ENCODE assay signal across 9 mouse cellular contexts in the genomic region with DNA sequence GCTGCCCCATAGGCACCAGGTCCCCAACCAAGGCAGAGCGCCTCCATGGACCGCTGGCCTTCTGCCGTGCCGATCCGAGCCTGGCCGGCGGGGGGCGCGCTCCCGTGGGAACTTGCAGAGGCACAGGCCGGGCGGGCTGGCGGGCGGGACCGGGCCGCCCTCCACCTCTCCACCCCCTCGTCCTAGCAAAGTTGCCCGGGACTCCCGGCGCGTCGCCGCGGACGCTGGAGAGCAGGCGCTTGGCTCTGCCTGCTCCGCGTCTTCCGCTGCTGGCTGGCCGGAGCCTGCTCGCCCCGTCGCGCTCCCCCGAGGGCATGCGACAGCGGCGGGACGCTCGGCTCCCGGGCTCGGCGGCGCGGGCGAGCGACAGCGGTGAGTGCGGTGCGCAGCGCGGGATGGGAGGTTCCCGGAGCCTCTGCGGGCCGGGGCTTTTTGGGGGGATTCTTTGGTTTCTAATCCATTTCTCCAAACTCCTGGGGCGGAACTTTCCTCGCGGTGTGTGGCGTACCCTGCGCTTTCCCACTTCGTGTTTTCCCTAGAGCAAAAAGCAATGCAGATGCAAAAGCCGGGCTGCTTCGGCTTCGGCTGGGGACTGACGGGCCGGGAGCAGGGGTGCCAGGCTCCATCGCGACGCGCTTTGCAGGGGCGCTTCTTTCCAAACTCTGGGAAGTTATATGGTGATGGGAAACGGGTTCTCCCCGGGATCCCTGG. TPM values are rescaled to one million over a fixed set of nuclear protein-coding genes. Genes with fewer than 3 reads are reported as not detected.
DNase-seq lines count a peak whose midpoint lies in the region; ATAC-seq and TF ChIP-seq lines count a peak whose summit lies in the region.
"Had no signal": no experiment of that assay in that cellular context is flagged by ENCODE, and none has a peak within 500 bp of the region (broad histone marks: within the 10 kb centered on the region; RNA-seq: fewer than 3 reads in every experiment).

A gene (plus strand): TSS at position 188 of the 711 bp plus-strand sequence.

- 0 out of 2 replicates have a peak, but pooled peaks have one; percentile 4 for TF ChIP-seq CTCF in embryonic fibroblast, embryonic 13.5 days (IDR thresholded peaks at IDR 0.05; ENCODE audit: borderline replicate concordance, insufficient read depth, low read length)
- TF ChIP-seq CTCF in olfactory bulb, adult 2 months (IDR thresholded peaks at IDR 0.05; ENCODE audit: insufficient read depth, low read depth, low read length), result no peak

- ATAC-seq in heart, embryonic 14.5 days (ENCODE audit: insufficient number of reproducible peaks, insufficient read depth, low FRiP score, low read depth), result peak; percentile 89
- ATAC-seq in kidney, embryonic 16.5 days (ENCODE audit: low FRiP score, low TSS enrichment), result peak; percentile 93

- no peaks in the 10 kb centered on the region for H3K9me3 ChIP-seq in heart, embryonic 14.5 days (ENCODE audit: control insufficient read depth, low read length)
- H3K9me3 ChIP-seq in kidney, embryonic 16.5 days (ENCODE audit: low read length), result no peaks in the 10 kb centered on the region

- peak; percentile 92 for DNase-seq in heart, adult 11 months
- DNase-seq in heart, adult 8-10 months (ENCODE audit: low spot score), result no peak
- DNase-seq in lung, adult 18-20 months, result peak; percentile 83 to 90
- DNase-seq in thymus, postnatal 10 days (ENCODE audit: low spot score in 2 of 2), result peak; percentile 4 to 20

- under 1% methylated on average over 73 of the region's 73 CpGs for WGBS in heart, embryonic 14.5 days
- WGBS in kidney, embryonic 16.5 days, result under 1% methylated on average over 73 of the region's 73 CpGs
- WGBS in olfactory bulb, adult 2 months, result 1% methylated on average over 73 of the region's 73 CpGs

- no peaks in the 10 kb centered on the region for H3K27me3 ChIP-seq in heart, embryonic 14.5 days (ENCODE audit: control insufficient read depth, insufficient read depth, low read length)
- peaks cover 35% of the 10 kb centered on the region for H3K27me3 ChIP-seq in kidney, embryonic 16.5 days (ENCODE audit: insufficient read depth, low read length)
- H3K27me3 ChIP-seq: CH12.LX had no signal

- peak within 1 kb of the TSS; percentile 88 for H3K9ac ChIP-seq in heart, embryonic 14.5 days (ENCODE audit: low read length)
- H3K9ac ChIP-seq in kidney, embryonic 16.5 days (replicated peaks; ENCODE audit: low read length), result peak within 1 kb of the TSS; percentile 55; the same call in 1 of the 2 replicates

- H3K27ac ChIP-seq in embryonic fibroblast, embryonic 13.5 days (ENCODE audit: insufficient read depth, low read length), result no peak within 1 kb of the TSS
- H3K27ac ChIP-seq in heart, embryonic 14.5 days (replicated peaks in 1 of 2; ENCODE audit: control insufficient read depth in 1 of 2, insufficient read depth in 1 of 2, low read depth in 2 of 2, low read length in 2 of 2), result peak within 1 kb of the TSS; percentile 75 to 84
- H3K27ac ChIP-seq in kidney, embryonic 16.5 days (ENCODE audit: low read length), result no peak within 1 kb of the TSS
- no peak within 1 kb of the TSS for H3K27ac ChIP-seq in olfactory bulb, adult 2 months (ENCODE audit: insufficient read depth, low read depth, low read length)

- peak within 1 kb of the TSS; percentile 31 for H3K4me3 ChIP-seq in embryonic fibroblast, embryonic 13.5 days (ENCODE audit: insufficient read depth, low read length)
- H3K4me3 ChIP-seq in heart, embryonic 14.5 days (ENCODE audit: control insufficient read depth in 1 of 2, insufficient read depth in 1 of 2, low read depth in 1 of 2, low read length in 2 of 2), result peak within 1 kb of the TSS; percentile 71 to 95
- peak within 1 kb of the TSS; percentile 56 for H3K4me3 ChIP-seq in kidney, embryonic 16.5 days (ENCODE audit: low read length)
- H3K4me3 ChIP-seq in olfactory bulb, adult 2 months (ENCODE audit: insufficient read depth, low read depth, low read length), result peak within 1 kb of the TSS; percentile 30

- TF ChIP-seq POLR2A in embryonic fibroblast, embryonic 13.5 days (IDR thresholded peaks at IDR 0.05; ENCODE audit: low read depth, low read length), result no peak
- TF ChIP-seq POLR2A in olfactory bulb, adult 2 months (IDR thresholded peaks at IDR 0.05; ENCODE audit: insufficient read depth, low read depth, low read length), result no peak

- H3K36me3 ChIP-seq in heart, embryonic 14.5 days (ENCODE audit: control insufficient read depth, insufficient read depth, low read length), result peaks cover 3% of the 10 kb centered on the region; the same call in 1 of the 2 replicates
- H3K36me3 ChIP-seq in kidney, embryonic 16.5 days (ENCODE audit: insufficient read depth, low read length), result no peaks in the 10 kb centered on the region

- H3K4me2 ChIP-seq in heart, embryonic 14.5 days (ENCODE audit: low read length), result peak within 1 kb of the TSS; percentile 64
- peak within 1 kb of the TSS; percentile 85 for H3K4me2 ChIP-seq in kidney, embryonic 16.5 days (replicated peaks; ENCODE audit: low read depth, low read length)

- no peaks in the 10 kb centered on the region for H3K4me1 ChIP-seq in embryonic fibroblast, embryonic 13.5 days (ENCODE audit: control insufficient read depth, insufficient read depth, low read length)
- peaks cover 15 to 23% of the 10 kb centered on the region in 2 experiments for H3K4me1 ChIP-seq in heart, embryonic 14.5 days (ENCODE audit: control insufficient read depth in 2 of 2, insufficient read depth in 2 of 2, low read length in 2 of 2)
- H3K4me1 ChIP-seq in kidney, embryonic 16.5 days (ENCODE audit: insufficient read depth, low read length), result peaks cover 5% of the 10 kb centered on the region; the same call in 1 of the 2 replicates
- H3K4me1 ChIP-seq in olfactory bulb, adult 2 months (ENCODE audit: control insufficient read depth, insufficient read depth, low read length), result peaks cover 9% of the 10 kb centered on the region

RNA-seq across cellular contexts. Expression of the gene that starts here (rescaled TPM):
- total RNA-seq in heart, adult 8-10 months (2022), result under 1 TPM in 1 of 4 experiments, not detected in 3; 0.24 TPM
- not detected in 2 replicates for polyA plus RNA-seq in embryonic fibroblast, embryonic 13.5 days (2011; ENCODE audit: insufficient read length, low read depth, missing spikeins)
- 46.3 and 51.9 TPM in 2 replicates for polyA plus RNA-seq in heart, embryonic 14.5 days (2014; fragmentation: Nextera tagmentation; extraction: Ambion mirVana)
- 2.2 TPM in 2 replicates for polyA plus RNA-seq in kidney, embryonic 16.5 days (2015; fragmentation: Nextera tagmentation; extraction: Ambion mirVana)
- polyA plus RNA-seq in olfactory bulb, adult 2 months (2012; ENCODE audit: insufficient read depth, insufficient read length, low replicate concordance, missing spikeins), result not detected in 2 replicates
- total RNA-seq: CH12.LX had no signal

Comparison
In these comparisons a context has a peak if more than half of its experiments do, and no peak if none do; other contexts are left out.
1. RNA of the gene that starts here (polyA plus RNA-seq): 46.3 to 51.9 TPM in heart, embryonic 14.5 days; 2.2 TPM in kidney, embryonic 16.5 days, not detected in embryonic fibroblast, embryonic 13.5 days and not detected in olfactory bulb, adult 2 months; every median in the first group is over 10 times any median in the second.
2. H3K27ac ChIP-seq: peak in heart, embryonic 14.5 days (2 of 2); none in embryonic fibroblast, embryonic 13.5 days (single experiment), kidney, embryonic 16.5 days (single experiment) and olfactory bulb, adult 2 months (single experiment).
3. H3K4me3 ChIP-seq: peak in every context shown above with its lines; median percentile 83 in heart, embryonic 14.5 days; 56 in kidney, embryonic 16.5 days; 31 in embryonic fibroblast, embryonic 13.5 days; 30 in olfactory bulb, adult 2 months.